Mouse (Mus musculus) heart, adult 9 months (tissue): ENCODE results near the gene Tbc1d16.
"Not testable (repeated sequence)": the region's sequence is repeated elsewhere in the genome, so short reads cannot be mapped to it uniquely, and the experiment has no call there.

Experiments used
- DNase-seq, 2 experiments: peaks; one replicate each; pipeline ENCODE4 v3.0.0; 2022; ENCODE audit warnings: low spot score in 2 of 2

The Tbc1d16 gene

GRCm38 (mm10) chr11:119228091-119228781, at the start of gene Tbc1d16, which contains the start of gene Ccdc40:
TSS of gene Tbc1d16 (minus strand) at chr11:119228499.
TSS of gene Ccdc40 (plus strand) at chr11:119228572.
- peak; percentile 67 to 68 for DNase-seq

GRCm38 (mm10) chr11:119273186-119273930, 45.1 kb upstream of the Tbc1d16 start:
- no peak for DNase-seq

- DNase-seq, result not testable (repeated sequence)
Measured at GRCm38 (mm10) chr11:119272492-119272891, 44.2 kb upstream of the Tbc1d16 start.

- DNase-seq, result no peak
Measured at GRCm38 (mm10) chr11:119268557-119269195, 40.4 kb upstream of the Tbc1d16 start.

- DNase-seq, result peak; percentile 89 to 94
Measured at GRCm38 (mm10) chr11:119267768-119268556, 39.7 kb upstream of the Tbc1d16 start, which contains the start of gene Gaa. TSS of gene Gaa (plus strand) at chr11:119267887.

GRCm38 (mm10) chr11:119267241-119267674, 39.0 kb upstream of the Tbc1d16 start:
- peak; percentile 41 to 47 for DNase-seq

GRCm38 (mm10) chr11:119265811-119266210, 37.5 kb upstream of the Tbc1d16 start:
- no peak for DNase-seq

- DNase-seq, result no peak
Measured at GRCm38 (mm10) chr11:119264413-119264812, 36.1 kb upstream of the Tbc1d16 start.

- no peak for DNase-seq
Measured at GRCm38 (mm10) chr11:119259977-119260376, 31.7 kb upstream of the Tbc1d16 start.

- DNase-seq, result peak; percentile 71 to 81
Measured at GRCm38 (mm10) chr11:119258572-119259322, 30.4 kb upstream of the Tbc1d16 start.

- no peak for DNase-seq
Measured at GRCm38 (mm10) chr11:119258216-119258571, 29.9 kb upstream of the Tbc1d16 start.

- DNase-seq, result not testable (repeated sequence)
Measured at GRCm38 (mm10) chr11:119256557-119256956, 28.3 kb upstream of the Tbc1d16 start.

- no peak for DNase-seq
Measured at GRCm38 (mm10) chr11:119252854-119253541, 24.7 kb upstream of the Tbc1d16 start.

GRCm38 (mm10) chr11:119250998-119251397, 22.7 kb upstream of the Tbc1d16 start:
- no peak for DNase-seq

- DNase-seq, result peak; percentile 32 to 61
Measured at GRCm38 (mm10) chr11:119249011-119249410, 20.7 kb upstream of the Tbc1d16 start.

- DNase-seq, result not testable (repeated sequence)
Measured at GRCm38 (mm10) chr11:119245543-119245942, 17.2 kb upstream of the Tbc1d16 start.

GRCm38 (mm10) chr11:119239480-119239879, 11.2 kb upstream of the Tbc1d16 start:
- no peak for DNase-seq

GRCm38 (mm10) chr11:119238305-119238721, 10.0 kb upstream of the Tbc1d16 start:
- peak; percentile 36 to 47 for DNase-seq

GRCm38 (mm10) chr11:119237568-119238304, 9.4 kb upstream of the Tbc1d16 start:
- peak; percentile 26 to 50 for DNase-seq
